Mouse (Mus musculus) A20 (cell line): ENCODE data around the gene Zfp605.
"Not testable (repeated sequence)": the region's sequence is repeated elsewhere in the genome, so short reads cannot be mapped to it uniquely, and the experiment has no call there.

ENCODE experiments used
- DNase-seq: peaks from one replicate; pipeline ENCODE4 v3.0.0-alpha.2; 2011; ENCODE audit warnings: low read depth, low spot score

The Zfp605 gene

GRCm38 (mm10) chr5:110107581-110108304 lies 2.1 kb upstream of the Zfp605 start, which contains the start of gene Gtpbp6:
TSS of gene Gtpbp6 (minus strand) at chr5:110108197.
- peak; percentile 99 for DNase-seq

GRCm38 (mm10) chr5:110108305-110108628 lies 1.6 kb upstream of the Zfp605 start:
- no peak for DNase-seq

- not testable (repeated sequence) for DNase-seq
Observed at GRCm38 (mm10) chr5:110122380-110122779, 12.5 kb downstream of the Zfp605 start.

GRCm38 (mm10) chr5:110135293-110136086 lies 25.6 kb downstream of the Zfp605 start, which contains the start of gene Chfr:
TSS of gene Chfr (plus strand) at chr5:110135842.
- peak; percentile 99 for DNase-seq

GRCm38 (mm10) chr5:110136087-110136464 lies 26.2 kb downstream of the Zfp605 start:
- no peak for DNase-seq

DNA sequence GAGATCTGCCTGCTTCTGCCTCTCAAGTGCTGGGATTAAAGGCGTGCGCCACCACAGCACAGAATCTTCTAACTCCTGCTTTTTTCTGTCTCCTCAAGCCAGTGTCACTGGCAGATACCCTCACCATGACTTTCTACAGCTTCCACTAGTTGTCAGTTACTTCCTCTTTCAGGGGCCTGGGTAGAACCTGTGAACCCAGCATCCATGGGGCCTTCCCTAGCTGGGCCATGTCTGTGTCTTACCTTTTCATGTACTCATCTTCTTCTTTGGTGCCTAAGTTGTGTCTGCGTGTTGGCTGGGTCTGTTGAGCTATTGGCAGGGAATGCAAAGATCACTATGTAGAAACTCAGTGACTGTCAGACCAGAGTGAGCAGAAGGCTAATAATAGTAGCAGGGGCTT lies 27.9 kb downstream of the Zfp605 start:
- peak; percentile 67 for DNase-seq

DNA sequence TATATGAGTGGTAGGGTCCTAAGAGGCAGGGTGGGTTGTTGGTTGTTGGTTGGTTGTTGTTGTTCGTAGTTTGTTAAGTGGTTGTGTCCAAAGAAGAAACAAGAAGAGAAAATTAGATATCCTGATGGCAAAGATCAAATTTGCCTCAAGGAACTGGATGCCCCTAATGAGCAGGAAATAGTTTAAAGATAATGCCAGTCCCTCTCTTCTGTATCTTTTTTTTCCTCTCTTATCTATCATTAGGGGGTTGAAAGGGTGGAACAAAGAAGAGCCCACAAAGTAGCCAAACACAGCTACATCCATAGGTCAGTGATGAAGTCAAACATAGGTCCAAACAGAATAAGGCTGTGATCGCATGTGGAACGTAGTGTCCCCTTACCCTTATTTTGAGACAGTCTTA lies 29.4 kb downstream of the Zfp605 start:
- no peak for DNase-seq

- DNase-seq = no peak
Observed at GRCm38 (mm10) chr5:110140424-110140823, 30.5 kb downstream of the Zfp605 start.

GRCm38 (mm10) chr5:110142309-110142708 lies 32.4 kb downstream of the Zfp605 start:
- DNase-seq = no peak

DNA sequence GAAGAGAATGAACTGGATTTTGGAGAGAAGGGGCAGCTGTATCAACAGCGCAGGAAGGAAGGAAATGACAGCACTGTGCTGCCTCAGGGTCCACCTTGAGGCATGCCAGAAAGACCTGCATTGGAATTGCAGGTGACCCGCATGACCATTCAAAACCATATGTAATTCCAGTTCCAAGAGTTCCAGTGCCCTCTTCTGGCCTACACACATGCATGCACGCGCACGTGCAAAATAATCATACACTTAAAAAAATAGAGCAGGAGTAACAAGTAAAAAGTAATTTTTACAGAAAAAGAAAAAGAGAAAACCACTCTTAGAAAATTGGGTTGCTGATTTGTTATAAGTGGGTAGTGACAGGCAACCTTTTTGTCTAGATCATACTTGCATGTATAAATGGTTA lies 33.1 kb downstream of the Zfp605 start:
- DNase-seq = peak; percentile 30

GRCm38 (mm10) chr5:110169374-110169773 lies 59.5 kb downstream of the Zfp605 start:
- DNase-seq = no peak

DNA sequence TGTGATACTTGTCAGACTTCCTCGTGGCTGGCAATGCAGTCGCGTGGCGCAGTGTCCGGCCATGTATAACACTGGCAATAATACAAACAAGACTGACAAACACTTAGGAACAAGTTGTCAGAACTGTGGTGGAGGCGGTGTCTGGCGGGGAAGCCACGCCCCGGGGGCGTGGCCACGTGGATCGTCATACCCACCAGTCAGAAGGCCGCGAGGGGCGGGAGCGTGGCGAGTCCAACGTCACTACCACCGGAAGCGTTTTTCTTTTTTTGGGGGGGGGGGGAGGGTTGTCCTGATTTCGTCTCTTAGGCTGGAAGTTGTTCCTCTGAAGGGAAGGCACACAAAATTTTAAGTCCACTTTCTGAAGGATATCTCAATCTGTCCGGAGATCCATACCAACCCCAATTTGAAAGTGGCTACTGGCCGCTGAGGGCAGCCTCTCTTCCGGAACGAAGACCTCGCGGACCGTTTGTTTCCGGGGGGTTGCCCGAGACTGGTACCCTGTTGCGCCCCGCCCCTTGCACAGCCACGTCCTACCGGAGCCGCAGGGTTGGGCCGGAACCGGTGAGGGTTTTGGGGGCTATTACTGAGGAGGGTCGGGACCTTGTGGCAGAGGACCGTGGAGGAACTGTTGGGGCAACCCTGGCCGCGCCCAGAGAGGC lies 66.6 kb downstream of the Zfp605 start, which contains the start of gene Golga3:
TSS of gene Golga3 (plus strand) at position 340 of the 659 bp plus-strand sequence.
- peak; percentile 96 for DNase-seq

GRCm38 (mm10) chr5:110177021-110177420 lies 67.1 kb downstream of the Zfp605 start:
- no peak for DNase-seq

- DNase-seq = no peak
Observed at GRCm38 (mm10) chr5:110178628-110179027, 68.7 kb downstream of the Zfp605 start.
